Mouse (Mus musculus) spleen, adult 2 months (tissue): ENCODE results near the gene Kdelr3. TPM values are rescaled to one million over a fixed set of nuclear protein-coding genes. Genes with fewer than 3 reads are reported as not detected.

ENCODE experiments used
- DNase-seq, 2 experiments: peaks; one replicate each; pipeline versions ENCODE4 v3.0.0 to v3.0.0-alpha.2; 2012 to 2021; ENCODE audit warnings: low spot score in 2 of 2, low read depth in 1 of 2
- H3K27ac ChIP-seq: fragments of 200-500 bp; 2 replicates; pipeline ENCODE4 v1.5.1; 2012; ENCODE audit warnings: low read length, inconsistent platforms; ENCODE audit not compliant: insufficient read depth
- H3K27me3 ChIP-seq: fragments of 200-500 bp; 2 replicates; pipeline ENCODE4 v1.6.1; 2012; ENCODE audit warnings: mild to moderate bottlenecking, moderate library complexity, low read length, inconsistent platforms; ENCODE audit not compliant: control insufficient read depth, insufficient read depth
- H3K36me3 ChIP-seq: fragments of 200-500 bp; 2 replicates; pipeline ENCODE4 v1.6.1; 2012; ENCODE audit warnings: mild to moderate bottlenecking, low read length, inconsistent platforms; ENCODE audit not compliant: control insufficient read depth, insufficient read depth
- H3K4me1 ChIP-seq: fragments of 200-500 bp; 2 replicates; pipeline ENCODE4 v1.6.1; 2011; ENCODE audit warnings: inconsistent platforms; ENCODE audit not compliant: control insufficient read depth, insufficient read depth, insufficient read length
- H3K4me3 ChIP-seq: fragments of 200-500 bp; 2 replicates; pipeline ENCODE4 v1.5.1; 2011; ENCODE audit warnings: mild to moderate bottlenecking, inconsistent platforms; ENCODE audit not compliant: insufficient read depth, insufficient read length; ENCODE audit errors: extremely low read depth
- CTCF ChIP-seq: fragments of 200-500 bp; IDR thresholded peaks from 2 replicates; pipeline ENCODE4 v1.5.1; 2011; ENCODE audit warnings: mild to moderate bottlenecking, inconsistent platforms; ENCODE audit not compliant: insufficient read depth, insufficient read length, insufficient replicate concordance; ENCODE audit errors: extremely low read depth
- POLR2A ChIP-seq: fragments of 200-500 bp; IDR thresholded peaks from 2 replicates; pipeline ENCODE4 v1.6.1; 2011; ENCODE audit warnings: low read depth, low read length, inconsistent platforms
- WGBS: fragments of 180-500 bp; shearing (Covaris S2); methylation state at CpG from one replicate; pipeline ENCODE4 v1.1.7; 2018; 5-methylcytosine and 5-hydroxymethylcytosine counted together
- polyA plus RNA-seq: library from polyadenylated mRNA; depleted of rRNA; stranded (reverse); fragments of >200 nt; gene quantifications from 2 replicates; pipeline ENCODE4 v1.2.3, GENCODE M21; 2012; rRNA removed

The Kdelr3 gene
- polyA plus RNA-seq = 1.8 and 2.3 TPM in 2 replicates

DNA sequence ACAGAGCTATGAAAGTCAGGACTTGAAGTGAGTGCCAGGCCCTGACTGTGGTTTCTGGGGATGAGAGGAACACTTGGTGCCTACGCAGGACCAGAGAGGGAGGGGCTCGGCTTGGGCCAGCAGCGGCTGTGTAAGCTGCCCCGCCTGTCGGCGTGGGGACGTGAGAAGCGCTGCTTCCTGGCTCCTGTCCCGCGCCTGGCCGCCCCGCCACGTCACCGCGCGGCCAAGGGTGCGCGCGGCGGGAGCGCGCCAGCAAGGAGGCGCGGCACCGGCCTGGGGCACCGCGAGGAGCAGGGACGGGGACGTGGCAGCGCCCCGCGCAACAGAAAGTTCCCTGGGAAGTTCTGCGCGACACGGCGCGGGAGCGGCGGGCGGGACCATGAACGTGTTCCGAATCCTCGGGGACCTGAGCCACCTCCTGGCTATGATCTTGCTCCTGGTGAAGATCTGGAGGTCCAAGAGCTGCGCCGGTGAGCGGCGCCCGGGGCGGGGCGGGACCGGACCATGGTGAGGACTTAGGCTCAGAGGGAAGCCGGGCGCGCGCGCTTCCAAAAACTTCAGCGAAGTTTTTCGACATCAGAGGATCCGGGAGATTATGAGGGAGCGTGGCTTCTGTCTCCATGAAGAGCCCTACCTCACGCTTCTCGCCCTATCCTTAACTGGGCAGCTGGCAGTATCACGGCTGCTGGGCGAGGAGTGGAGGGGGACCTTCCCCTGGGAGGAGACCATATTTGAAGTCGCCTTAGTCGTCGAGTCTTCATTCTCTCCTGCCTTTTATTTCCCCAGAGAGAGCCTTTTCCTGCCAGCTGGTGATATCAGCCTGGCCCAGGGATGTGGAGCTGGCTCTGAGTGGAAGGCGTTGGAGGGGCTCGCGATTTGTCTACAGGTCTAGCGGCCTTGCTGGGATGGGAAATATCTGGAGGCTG lies at the start of gene Kdelr3:
Gene Kdelr3, plus strand, starts transcription at position 241 of the 926 bp plus-strand sequence.
- Histone ChIP-seq H3K27ac (no peak within 1 kb of the TSS), H3K27me3 (peaks cover 17% of the 10 kb centered on the region), H3K36me3 (no peaks in the 10 kb centered on the region), H3K4me3 (peak within 1 kb of the TSS; percentile 39; the same call in 1 of the 2 replicates), H3K4me1 (peaks cover 3% of the 10 kb centered on the region; the same call in 1 of the 2 replicates)
- TF ChIP-seq POLR2A (no peak), CTCF (no peak)
- no peak for DNase-seq
- WGBS = 3% methylated on average over 71 of the region's 71 CpGs

DNA sequence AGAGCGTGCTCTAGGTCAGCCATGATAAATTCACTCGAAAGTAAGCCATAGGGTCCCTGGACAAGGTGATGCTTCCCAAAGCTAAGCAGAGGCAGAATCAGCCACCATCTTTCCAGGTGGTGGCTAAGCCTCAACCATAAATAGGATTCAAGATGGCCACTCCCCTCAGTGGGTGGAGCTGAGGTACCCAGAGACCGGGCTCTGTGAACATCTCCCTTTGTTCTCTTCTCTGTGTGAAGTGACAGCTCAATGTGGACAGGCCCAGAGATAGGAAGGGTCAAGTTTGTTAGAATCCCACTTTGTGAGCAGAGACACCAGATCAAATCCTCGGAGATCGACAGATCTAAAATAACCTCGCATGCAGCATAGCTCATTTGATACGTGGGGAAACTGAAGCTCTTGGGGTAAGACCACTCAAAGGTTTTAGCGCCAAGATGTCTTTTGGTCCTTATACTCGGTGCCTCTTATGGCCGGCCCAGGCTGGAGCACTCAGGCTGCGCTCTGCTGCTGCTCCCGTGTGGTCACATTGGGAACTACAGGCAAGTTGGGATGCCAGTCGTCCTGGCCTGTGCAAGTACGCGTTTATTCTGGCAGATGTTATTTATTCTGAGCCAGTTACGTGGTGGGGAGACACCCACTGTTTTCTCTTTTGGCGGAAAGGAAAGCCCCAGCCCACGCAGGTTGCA lies 49.5 kb upstream of the Kdelr3 start:
- Histone ChIP-seq H3K4me1 (no peaks in the 10 kb centered on the region), H3K36me3 (no peaks in the 10 kb centered on the region), H3K27me3 (no peaks in the 10 kb centered on the region), H3K27ac (no peak overlapping the region), H3K4me3 (no peak overlapping the region)
- TF ChIP-seq POLR2A (no peak), CTCF (peak; percentile 98)
- peak; percentile 30 to 72 for DNase-seq
- WGBS = 11% methylated on average over 18 of the region's 18 CpGs

DNA sequence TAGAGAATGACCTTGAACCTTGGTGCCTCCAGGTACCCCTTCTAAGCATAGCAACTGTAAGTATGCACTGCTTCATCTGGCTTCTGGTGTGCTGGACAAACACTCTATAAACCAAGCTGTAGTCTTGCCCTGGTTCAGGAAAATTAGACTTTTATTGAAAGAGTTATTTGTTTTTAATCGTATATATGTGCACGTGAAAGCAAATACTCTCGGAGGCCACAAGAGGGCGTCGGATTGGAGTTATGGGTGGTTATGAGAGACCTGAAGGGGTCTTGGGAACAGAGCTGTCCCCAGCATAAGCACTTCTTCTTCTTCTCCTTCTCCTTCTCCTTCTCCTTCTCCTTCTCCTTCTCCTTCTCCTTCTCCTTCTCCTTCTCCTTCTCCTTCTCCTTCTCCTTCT lies 46.6 kb upstream of the Kdelr3 start:
- 69% methylated on average over 5 of the region's 5 CpGs for WGBS
- H3K4me3 ChIP-seq = no peak overlapping the region

DNA sequence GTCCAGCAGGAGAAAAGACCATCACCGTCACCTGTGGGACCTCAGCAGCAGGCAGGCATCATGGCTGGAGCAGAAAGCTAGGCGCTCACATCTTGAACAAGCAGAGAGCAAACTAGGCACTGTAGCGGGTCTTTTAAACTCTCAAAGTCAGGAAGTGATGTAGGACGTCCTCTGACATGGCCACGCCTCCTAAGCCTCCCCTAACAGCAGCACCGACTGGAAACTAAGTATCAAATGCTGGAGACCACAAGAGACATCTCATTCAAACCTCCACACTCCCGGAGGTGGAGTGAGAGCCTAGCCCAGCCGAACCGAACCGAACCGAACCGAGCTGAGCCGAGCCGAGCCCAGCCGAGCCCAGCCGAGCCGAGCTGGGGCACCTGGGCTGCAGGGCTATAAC lies 45.6 kb upstream of the Kdelr3 start:
- no peaks in the 10 kb centered on the region for H3K4me1 ChIP-seq
- H3K36me3 ChIP-seq = no peaks in the 10 kb centered on the region
- H3K27ac ChIP-seq = no peak overlapping the region
- 37% methylated on average over 17 of the region's 17 CpGs for WGBS
- no peak for TF ChIP-seq CTCF
- TF ChIP-seq POLR2A = no peak
- no peaks in the 10 kb centered on the region for H3K27me3 ChIP-seq
- no peak for DNase-seq
- H3K4me3 ChIP-seq = no peak overlapping the region

More for the DNA sequence above, 46.6 kb upstream of the Kdelr3 start:
- Histone ChIP-seq H3K27ac (no peak overlapping the region), H3K36me3 (no peaks in the 10 kb centered on the region), H3K4me1 (no peaks in the 10 kb centered on the region), H3K27me3 (no peaks in the 10 kb centered on the region)
- no peak for DNase-seq
- TF ChIP-seq CTCF (no peak), POLR2A (no peak)

DNA sequence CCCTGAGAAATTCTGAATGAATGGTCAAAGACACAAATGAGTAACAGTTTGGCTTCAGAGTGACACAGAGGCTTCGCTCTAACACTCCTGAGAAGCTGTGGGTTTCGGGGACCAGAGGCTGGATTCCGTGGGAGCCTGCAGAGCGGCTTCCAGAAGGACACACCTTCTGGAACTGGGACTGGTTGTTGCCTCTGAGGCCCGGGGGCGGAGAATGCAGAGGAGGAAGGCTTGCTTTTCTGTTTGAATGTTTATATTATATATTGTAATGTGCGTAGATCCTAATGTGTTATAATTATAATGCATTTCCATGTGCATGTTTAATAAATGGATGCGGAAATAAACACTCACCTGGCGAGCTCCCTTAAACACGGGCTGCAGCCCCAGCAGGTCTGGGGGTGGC lies 45.1 kb upstream of the Kdelr3 start:
- H3K4me1 ChIP-seq = no peaks in the 10 kb centered on the region
- no peak for TF ChIP-seq POLR2A
- no peak for TF ChIP-seq CTCF
- DNase-seq = no peak
- H3K27me3 ChIP-seq = no peaks in the 10 kb centered on the region
- WGBS = 73% methylated on average over 10 of the region's 10 CpGs
- no peak overlapping the region for H3K4me3 ChIP-seq
- no peaks in the 10 kb centered on the region for H3K36me3 ChIP-seq
- no peak overlapping the region for H3K27ac ChIP-seq

DNA sequence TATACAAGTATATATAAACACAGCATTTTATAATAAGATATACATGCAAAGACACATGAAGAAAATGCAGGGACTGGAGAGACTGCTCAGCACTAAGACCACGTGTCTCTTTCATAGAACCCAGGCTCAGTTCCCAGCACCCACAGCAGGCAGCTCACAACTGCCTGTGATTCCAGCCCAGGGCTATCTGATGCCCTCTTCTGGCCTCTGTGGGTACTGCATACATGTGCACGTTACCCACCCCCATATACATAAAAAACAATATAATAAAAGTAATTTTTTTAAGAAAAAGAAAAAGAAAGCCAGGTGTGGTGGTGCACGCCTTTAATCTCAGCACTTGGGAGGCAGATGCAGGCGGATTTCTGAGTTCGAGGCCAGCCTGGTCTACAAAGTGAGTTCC lies 43.2 kb upstream of the Kdelr3 start:
- 82% methylated on average over 5 of the region's 5 CpGs for WGBS
- DNase-seq = no peak
- no peaks in the 10 kb centered on the region for H3K4me1 ChIP-seq
- H3K4me3 ChIP-seq = no peak overlapping the region
- no peaks in the 10 kb centered on the region for H3K27me3 ChIP-seq
- no peak for TF ChIP-seq POLR2A
- TF ChIP-seq CTCF = no peak
- no peaks in the 10 kb centered on the region for H3K36me3 ChIP-seq
- no peak overlapping the region for H3K27ac ChIP-seq

DNA sequence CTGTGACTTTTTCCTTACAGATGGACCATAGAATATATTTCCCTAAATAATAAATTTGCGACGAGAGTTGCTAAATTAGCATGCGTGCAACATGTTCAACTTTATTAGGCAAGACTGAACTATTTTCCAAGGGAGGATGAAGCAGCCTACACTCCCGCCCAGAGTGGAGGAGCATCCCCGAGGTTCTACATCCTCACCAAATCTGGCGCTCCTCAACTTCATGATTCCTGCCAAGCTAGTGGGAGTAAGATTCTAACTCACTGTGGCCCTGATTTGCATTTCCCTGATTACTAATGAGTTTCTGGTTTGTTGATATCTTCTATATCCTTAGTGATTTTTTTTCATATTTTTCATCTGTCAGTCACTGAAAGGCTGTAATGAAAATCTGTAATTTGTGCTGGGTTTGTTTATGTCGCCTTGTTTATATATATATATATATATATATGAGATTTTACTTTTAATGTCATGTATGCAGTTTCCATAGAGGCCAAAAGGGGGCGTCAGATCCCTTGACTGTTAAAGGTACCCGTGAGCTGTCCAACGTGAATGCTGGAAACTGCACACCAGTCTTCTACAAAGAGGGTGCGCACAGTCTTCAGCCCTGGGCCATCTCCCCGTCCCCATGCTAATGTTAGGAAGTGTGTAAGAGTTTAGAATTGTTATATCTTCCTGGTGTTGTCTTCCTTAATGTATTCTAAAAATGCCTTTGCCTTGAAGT lies 42.4 kb upstream of the Kdelr3 start:
- no peak overlapping the region for H3K27ac ChIP-seq
- no peak for DNase-seq
- H3K4me1 ChIP-seq = no peaks in the 10 kb centered on the region
- no peak overlapping the region for H3K4me3 ChIP-seq
- H3K27me3 ChIP-seq = no peaks in the 10 kb centered on the region
- 61% methylated on average over 12 of the region's 12 CpGs for WGBS
- H3K36me3 ChIP-seq = no peaks in the 10 kb centered on the region
- TF ChIP-seq POLR2A (no peak), CTCF (no peak)
